Mouse (Mus musculus) limb, embryonic 12.5 days (tissue): ENCODE measurements around the gene Ifit1bl2. TPM values are rescaled to one million over a fixed set of nuclear protein-coding genes. Genes with fewer than 3 reads are reported as not detected.
A peak's percentile ranks its signal among the peaks of the same experiment; 100 is the strongest.
"Not testable (repeated sequence)": the region's sequence is repeated elsewhere in the genome, so short reads cannot be mapped to it uniquely, and the experiment has no call there.

Experiments used
- ATAC-seq: fragments of 200-750 bp; cut with Nextera tagmentation; 2 replicates; pipeline ENCODE4 v1.8.0; 2017; ENCODE audit warnings: low read depth, moderate TSS enrichment; ENCODE audit not compliant: insufficient number of reproducible peaks, insufficient read depth, low FRiP score, low TSS enrichment
- H3K27ac ChIP-seq: fragments of 300-500 bp; sonication (generic); 2 replicates; pipeline ENCODE4 v1.5.1; 2016; ENCODE audit warnings: mild to moderate bottlenecking, moderate library complexity
- H3K27me3 ChIP-seq: fragments of 300-500 bp; sonication (generic); 2 replicates; pipeline ENCODE4 v1.6.1; 2016; ENCODE audit warnings: mild to moderate bottlenecking, moderate library complexity
- H3K36me3 ChIP-seq: fragments of 300-500 bp; sonication (generic); 2 replicates; pipeline ENCODE4 v1.6.1; 2016; ENCODE audit warnings: mild to moderate bottlenecking, moderate library complexity
- H3K4me1 ChIP-seq: fragments of 300-500 bp; sonication (generic); replicated peaks from 2 replicates; pipeline ENCODE4 v1.6.1; 2016
- H3K4me2 ChIP-seq: fragments of 300-500 bp; sonication (generic); 2 replicates; pipeline ENCODE4 v1.6.1; 2016; ENCODE audit warnings: mild to moderate bottlenecking, moderate library complexity
- H3K4me3 ChIP-seq: fragments of 300-500 bp; sonication (generic); replicated peaks from 2 replicates; pipeline ENCODE4 v1.5.1; 2016; ENCODE audit warnings: mild to moderate bottlenecking
- H3K9ac ChIP-seq: fragments of 300-500 bp; sonication (generic); replicated peaks from 2 replicates; pipeline ENCODE4 v1.6.1; 2016; ENCODE audit warnings: mild to moderate bottlenecking, moderate library complexity
- H3K9me3 ChIP-seq: fragments of 300-500 bp; sonication (generic); 2 replicates; pipeline ENCODE4 v1.6.1; 2016; ENCODE audit warnings: mild to moderate bottlenecking, moderate library complexity
- WGBS: fragments of 180-500 bp; shearing (Covaris S2); methylation state at CpG from one replicate; pipeline ENCODE4 v1.1.7; 2016; 5-methylcytosine and 5-hydroxymethylcytosine counted together
- polyA plus RNA-seq: library from polyadenylated mRNA; unstranded; fragments of >200 nt; fragmentation: Nextera tagmentation; extraction: Ambion mirVana; gene quantifications from 2 replicates; pipeline ENCODE4 v1.2.1, GENCODE M21; 2016

The Ifit1bl2 gene
- polyA plus RNA-seq, 1 experiment from 2014 or later, result 0.18 TPM

DNA sequence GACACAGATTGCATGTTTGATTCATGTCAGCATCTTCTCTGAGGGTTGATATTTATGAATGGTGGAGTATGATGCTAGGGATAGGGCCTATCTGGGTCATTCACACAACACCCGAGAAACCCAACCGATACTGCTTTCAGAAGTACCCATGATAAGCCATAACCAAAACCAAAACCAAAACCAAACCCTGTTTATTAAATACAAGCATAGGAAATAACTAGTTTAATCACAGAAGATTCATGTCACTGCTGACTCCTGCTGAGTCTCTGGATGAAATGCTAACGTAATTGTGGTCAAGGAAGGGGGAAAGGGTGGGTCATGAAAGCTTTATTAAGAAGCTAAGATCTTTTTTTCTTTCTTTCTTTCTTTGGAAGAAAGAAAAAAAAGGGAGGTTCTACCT, 9.7 kb upstream of the Ifit1bl2 start:
- H3K4me2 ChIP-seq, result no peak overlapping the region
- H3K9me3 ChIP-seq, result no peaks in the 10 kb centered on the region
- WGBS, result 88% methylated on average over 3 of the region's 3 CpGs
- ATAC-seq, result no peak
- H3K4me3 ChIP-seq, result no peak overlapping the region
- no peaks in the 10 kb centered on the region for H3K27me3 ChIP-seq
- no peak overlapping the region for H3K9ac ChIP-seq
- no peaks in the 10 kb centered on the region for H3K36me3 ChIP-seq
- H3K27ac ChIP-seq, result no peak overlapping the region
- no peaks in the 10 kb centered on the region for H3K4me1 ChIP-seq

GRCm38 (mm10) chr19:34647630-34648029, 7.1 kb upstream of the Ifit1bl2 start:
- H3K4me2 ChIP-seq, H3K36me3 ChIP-seq, H3K9me3 ChIP-seq, H3K9ac ChIP-seq, H3K4me3 ChIP-seq, H3K4me1 ChIP-seq, H3K27ac ChIP-seq, ATAC-seq, H3K27me3 ChIP-seq: not testable (repeated sequence)
- WGBS, result 82% methylated on average over 8 of the region's 8 CpGs

DNA sequence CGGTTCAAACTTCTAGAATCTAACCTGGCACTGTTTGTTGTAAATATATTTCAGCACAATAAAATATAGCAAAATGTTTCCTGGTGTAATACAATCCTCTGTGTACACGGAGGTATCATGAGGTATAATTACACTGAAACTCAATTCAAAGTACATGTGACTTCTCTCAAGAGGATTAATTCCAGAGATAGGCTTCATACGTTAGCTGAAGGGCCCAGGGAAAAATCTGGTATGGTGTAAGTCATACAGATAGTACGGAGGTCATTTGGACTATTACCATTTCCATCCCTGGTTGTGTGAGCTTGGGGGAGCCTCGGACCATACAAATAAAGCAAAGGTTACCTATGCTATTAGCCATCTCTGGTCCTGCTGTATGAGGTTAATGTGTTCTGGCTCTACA, 2.1 kb upstream of the Ifit1bl2 start:
- H3K36me3 ChIP-seq, result no peaks in the 10 kb centered on the region
- no peak overlapping the region for H3K4me2 ChIP-seq
- 79% methylated on average over 5 of the region's 5 CpGs for WGBS
- peaks cover 3% of the 10 kb centered on the region; the same call in 1 of the 2 replicates for H3K27me3 ChIP-seq
- no peak overlapping the region for H3K4me3 ChIP-seq
- H3K9ac ChIP-seq, result no peak overlapping the region
- no peak overlapping the region for H3K27ac ChIP-seq
- H3K4me1 ChIP-seq, result no peaks in the 10 kb centered on the region
- H3K9me3 ChIP-seq, result no peaks in the 10 kb centered on the region
- ATAC-seq, result no peak

DNA sequence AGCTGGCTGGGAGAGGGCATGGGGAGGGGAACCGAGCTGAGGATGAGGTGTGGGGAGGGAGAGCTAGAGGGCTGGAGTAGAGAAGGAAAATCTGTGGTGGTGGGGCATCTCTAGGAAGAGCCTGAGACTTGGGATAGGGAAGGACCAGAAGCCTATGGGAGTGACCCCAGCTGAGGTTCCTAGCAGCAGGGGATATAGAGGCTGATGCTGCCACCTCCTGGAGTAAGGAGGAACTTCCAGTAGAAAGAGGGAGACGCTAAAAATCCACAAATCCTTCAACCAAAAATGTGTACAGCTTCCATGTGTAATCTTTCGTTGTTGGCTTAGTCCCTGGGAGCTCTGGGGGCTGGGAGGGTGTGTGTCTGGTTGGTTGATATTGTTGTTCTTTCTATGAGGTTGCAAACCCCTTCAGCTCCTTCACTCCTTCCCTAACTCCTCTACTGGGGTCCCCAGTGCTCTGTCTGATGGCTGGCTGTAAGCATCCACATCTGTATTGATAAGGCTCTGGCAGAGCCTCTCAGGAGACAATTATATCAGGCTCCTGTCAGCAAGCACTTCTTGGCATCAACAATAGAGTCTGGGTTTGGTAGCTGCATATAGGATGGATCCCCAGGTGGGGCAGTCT, 3.5 kb downstream of the Ifit1bl2 start:
- H3K4me2 ChIP-seq, result no peak overlapping the region
- no peak overlapping the region for H3K4me3 ChIP-seq
- no peaks in the 10 kb centered on the region for H3K36me3 ChIP-seq
- WGBS, result 14% methylated on average over 3 of the region's 3 CpGs
- H3K27me3 ChIP-seq, result peaks cover 3% of the 10 kb centered on the region; the same call in 1 of the 2 replicates
- H3K4me1 ChIP-seq, result no peaks in the 10 kb centered on the region
- peak; percentile 82 for ATAC-seq
- H3K27ac ChIP-seq, result no peak overlapping the region
- H3K9ac ChIP-seq, result no peak overlapping the region
- H3K9me3 ChIP-seq, result no peaks in the 10 kb centered on the region

DNA sequence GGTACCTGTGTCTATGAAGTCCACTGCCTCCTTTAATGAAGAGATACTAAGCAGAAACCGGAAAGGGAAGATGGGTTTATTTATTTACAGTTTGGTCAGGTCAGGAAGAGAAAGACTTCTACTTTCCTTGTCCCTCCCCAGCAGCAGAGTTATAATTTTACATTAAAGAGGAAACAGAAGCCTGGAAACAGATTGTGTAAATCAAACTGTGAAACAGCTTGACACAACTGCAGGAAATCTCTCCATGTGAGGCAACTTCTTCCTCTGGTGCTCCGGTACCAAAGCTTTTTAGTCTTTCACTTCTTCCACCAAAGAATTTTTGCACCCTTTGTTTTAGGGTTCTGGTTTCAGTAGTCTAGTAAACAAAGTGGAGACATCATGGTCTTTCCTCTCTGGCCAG, 7.1 kb downstream of the Ifit1bl2 start:
- 82% methylated on average over 2 of the region's 2 CpGs for WGBS
- H3K36me3 ChIP-seq, result no peaks in the 10 kb centered on the region
- no peak overlapping the region for H3K27ac ChIP-seq
- no peak overlapping the region for H3K9ac ChIP-seq
- no peak overlapping the region for H3K4me3 ChIP-seq
- no peak for ATAC-seq
- no peaks in the 10 kb centered on the region for H3K4me1 ChIP-seq
- H3K9me3 ChIP-seq, result no peaks in the 10 kb centered on the region
- H3K4me2 ChIP-seq, result no peak overlapping the region
- peaks cover 3% of the 10 kb centered on the region; the same call in 1 of the 2 replicates for H3K27me3 ChIP-seq

DNA sequence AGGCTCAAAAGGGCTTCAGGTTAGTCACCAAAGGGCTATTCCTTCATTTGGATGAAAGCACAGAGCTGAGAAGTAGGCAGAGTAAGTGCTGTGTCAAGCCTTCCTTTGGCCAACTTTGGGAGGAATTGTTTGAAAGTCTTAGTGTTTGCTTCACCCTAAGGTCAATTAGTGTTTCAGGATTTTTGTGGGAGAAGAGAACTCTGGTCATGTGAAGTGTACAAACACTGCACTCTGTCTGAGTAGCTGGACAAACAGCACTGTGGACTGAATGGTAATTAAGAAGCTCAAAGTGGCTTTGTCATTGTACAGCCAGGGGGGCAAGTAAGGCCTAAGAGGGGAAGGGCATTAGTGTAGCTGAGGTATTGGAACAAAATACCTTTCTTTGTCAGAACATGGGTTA, 9.1 kb downstream of the Ifit1bl2 start:
- Histone ChIP-seq H3K9me3 (no peaks in the 10 kb centered on the region), H3K9ac (no peak overlapping the region), H3K36me3 (no peaks in the 10 kb centered on the region), H3K27ac (no peak overlapping the region), H3K27me3 (no peaks in the 10 kb centered on the region), H3K4me2 (no peak overlapping the region), H3K4me1 (no peaks in the 10 kb centered on the region), H3K4me3 (no peak overlapping the region)
- ATAC-seq, result no peak

DNA sequence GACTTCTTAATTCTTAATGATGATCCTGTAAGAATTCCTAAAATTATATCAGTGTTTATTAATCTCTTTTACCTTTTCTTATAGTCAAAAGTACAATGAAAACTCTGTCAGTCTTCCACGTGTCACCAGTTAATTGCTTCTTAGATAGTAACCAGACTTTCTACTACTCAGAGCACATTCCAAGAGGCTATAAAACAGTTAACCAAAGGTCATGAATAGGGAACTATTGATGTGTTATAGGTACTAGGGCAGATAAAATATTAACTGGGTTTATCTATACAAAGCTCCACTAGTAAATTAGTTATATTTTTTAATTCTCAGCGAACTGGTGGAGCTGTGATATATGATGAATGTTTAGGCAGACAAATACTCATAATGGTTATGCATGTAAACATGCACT, 13.0 kb downstream of the Ifit1bl2 start:
- H3K27me3 ChIP-seq, result no peaks in the 10 kb centered on the region
- H3K9ac ChIP-seq, result no peak overlapping the region
- no peaks in the 10 kb centered on the region for H3K36me3 ChIP-seq
- ATAC-seq, result no peak
- H3K4me3 ChIP-seq, result no peak overlapping the region
- WGBS, result 50% methylated on average over 2 of the region's 2 CpGs
- no peak overlapping the region for H3K27ac ChIP-seq
- no peaks in the 10 kb centered on the region for H3K4me1 ChIP-seq
- H3K9me3 ChIP-seq, result no peaks in the 10 kb centered on the region
- H3K4me2 ChIP-seq, result no peak overlapping the region

- Histone ChIP-seq H3K4me2 (no peak overlapping the region), H3K4me1 (no peaks in the 10 kb centered on the region), H3K27ac (no peak overlapping the region), H3K36me3 (no peaks in the 10 kb centered on the region), H3K27me3 (no peaks in the 10 kb centered on the region), H3K4me3 (no peak overlapping the region), H3K9ac (no peak overlapping the region), H3K9me3 (no peaks in the 10 kb centered on the region)
- 82% methylated on average over 4 of the region's 4 CpGs for WGBS
- no peak for ATAC-seq
These were observed 15.9 kb downstream of the Ifit1bl2 start for GRCm38 (mm10) chr19:34624663-34625062.

DNA sequence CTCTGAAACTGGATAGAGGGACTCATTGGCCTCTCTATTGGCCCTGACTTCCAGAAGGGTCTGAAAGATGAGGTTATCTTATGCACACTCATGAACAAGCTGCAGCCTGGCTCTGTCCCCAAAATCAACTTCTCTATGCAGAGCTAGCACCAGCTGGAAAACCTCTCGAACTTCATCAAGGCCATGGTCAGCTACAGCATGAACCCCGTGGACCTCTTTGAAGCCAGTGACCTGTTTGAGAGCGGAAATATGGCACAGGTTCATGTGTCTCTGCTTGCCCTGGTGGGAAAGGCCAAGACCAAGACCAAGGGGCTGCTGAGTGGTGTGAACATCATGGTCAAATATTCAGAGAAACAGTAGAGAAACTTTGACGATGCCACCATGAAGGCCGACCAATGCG, 16.8 kb downstream of the Ifit1bl2 start:
- ATAC-seq, result no peak
- Histone ChIP-seq H3K9ac (no peak overlapping the region), H3K4me2 (no peak overlapping the region), H3K4me1 (no peaks in the 10 kb centered on the region), H3K36me3 (no peaks in the 10 kb centered on the region), H3K9me3 (no peaks in the 10 kb centered on the region), H3K4me3 (no peak overlapping the region), H3K27me3 (no peaks in the 10 kb centered on the region), H3K27ac (no peak overlapping the region)
- 92% methylated on average over 6 of the region's 6 CpGs for WGBS

DNA sequence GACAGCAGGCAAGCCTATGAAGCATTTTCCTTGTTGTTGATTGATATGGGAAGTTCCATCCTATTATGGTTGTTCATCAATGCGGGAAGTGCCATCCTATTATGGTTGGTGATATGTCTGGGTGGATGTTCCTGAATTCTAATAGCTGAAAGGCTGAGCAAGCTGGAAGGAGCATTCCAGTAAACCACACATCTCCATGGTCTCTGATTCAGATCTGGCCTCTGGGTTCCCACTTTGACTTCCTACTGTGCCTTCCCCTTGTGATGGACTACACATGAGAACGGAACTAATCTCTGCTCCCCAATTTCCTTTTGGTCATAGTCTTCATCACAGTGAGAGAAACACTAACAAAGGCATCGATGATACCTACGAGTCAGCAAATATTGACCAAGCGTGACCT, 19.7 kb downstream of the Ifit1bl2 start:
- no peaks in the 10 kb centered on the region for H3K9me3 ChIP-seq
- H3K36me3 ChIP-seq, result no peaks in the 10 kb centered on the region
- WGBS, result 89% methylated on average over 5 of the region's 5 CpGs
- H3K27ac ChIP-seq, result no peak overlapping the region
- no peaks in the 10 kb centered on the region for H3K27me3 ChIP-seq
- H3K9ac ChIP-seq, result no peak overlapping the region
- no peak overlapping the region for H3K4me2 ChIP-seq
- no peak for ATAC-seq
- no peak overlapping the region for H3K4me3 ChIP-seq
- H3K4me1 ChIP-seq, result no peaks in the 10 kb centered on the region

GRCm38 (mm10) chr19:34612243-34613001, 28.1 kb downstream of the Ifit1bl2 start:
- H3K4me3 ChIP-seq, ATAC-seq, H3K9me3 ChIP-seq, H3K9ac ChIP-seq, H3K4me1 ChIP-seq, H3K36me3 ChIP-seq, H3K4me2 ChIP-seq, H3K27ac ChIP-seq, H3K27me3 ChIP-seq: not testable (repeated sequence)
- 85% methylated on average over 5 of the region's 11 CpGs for WGBS

DNA sequence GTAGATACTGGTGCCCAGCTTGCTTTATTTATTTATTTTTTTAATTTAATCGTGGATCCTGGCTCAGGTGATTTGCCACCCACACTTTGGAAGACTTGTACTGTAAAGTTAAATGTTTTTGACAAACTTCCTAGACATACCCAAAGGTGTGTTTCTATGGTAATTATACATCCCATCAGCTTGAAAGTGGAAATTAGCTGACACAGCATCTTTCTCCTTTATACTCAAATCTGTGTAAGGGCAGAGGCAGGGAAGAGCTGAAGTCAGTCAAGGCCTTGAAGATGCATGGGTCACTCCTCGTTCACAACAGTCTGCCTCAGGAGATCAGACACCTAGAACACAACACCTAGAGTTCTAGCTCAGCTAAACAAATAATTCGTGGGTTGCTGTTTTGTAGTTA, 30.4 kb downstream of the Ifit1bl2 start:
- not testable (repeated sequence) for H3K4me3 ChIP-seq, ATAC-seq, H3K36me3 ChIP-seq, H3K4me2 ChIP-seq, H3K9me3 ChIP-seq, H3K27me3 ChIP-seq, H3K27ac ChIP-seq, H3K9ac ChIP-seq, H3K4me1 ChIP-seq
- WGBS, result 72% methylated on average over 3 of the region's 3 CpGs
